Mouse (Mus musculus): ENCODE measurements around the gene Samhd1.

DNA sequence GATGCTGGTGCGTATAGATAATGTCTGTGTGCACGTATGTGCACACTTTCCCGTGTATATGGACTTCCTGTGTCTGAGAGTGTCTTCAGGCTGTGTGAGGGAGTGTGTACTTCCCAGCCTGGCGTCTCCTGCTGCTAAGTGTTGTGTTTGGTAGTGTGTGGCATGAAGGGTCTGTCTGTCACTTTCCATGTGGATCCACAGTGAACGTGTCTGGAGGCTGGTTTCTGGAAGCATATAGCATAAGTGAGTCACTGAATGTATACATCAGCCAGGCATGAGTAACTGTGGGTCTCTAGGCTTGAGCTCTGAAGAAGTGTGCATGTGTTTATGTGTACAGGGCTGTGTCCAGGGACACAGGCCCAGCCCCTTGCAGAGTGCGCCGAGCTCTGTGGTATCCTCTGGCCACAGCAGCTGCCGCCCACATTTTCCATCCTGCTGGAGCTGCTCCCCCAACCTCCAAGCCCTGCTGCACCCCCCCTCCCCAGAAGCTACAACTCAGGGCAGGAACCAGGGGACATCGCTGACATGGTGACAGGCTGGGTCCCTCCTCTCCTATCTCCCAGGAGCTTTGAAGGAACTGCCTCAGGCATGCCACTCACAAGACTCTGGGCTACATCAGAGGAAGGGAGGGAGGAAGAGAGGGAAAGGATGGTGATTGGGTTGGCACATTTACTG, 61.5 kb downstream of the Samhd1 start:
- TF ChIP-seq CTCF (IDR thresholded peaks at IDR 0.05; ENCODE audit: extremely low read depth, insufficient read depth, insufficient read length, insufficient replicate concordance), result no peak
- TF ChIP-seq POLR2A (IDR thresholded peaks at IDR 0.05; ENCODE audit: low read depth, low read length), result no peak

All from spleen, adult 2 months (tissue).